Mouse (Mus musculus): ENCODE measurements around the gene Cd8b1. TPM values are rescaled to one million over a fixed set of nuclear protein-coding genes. Genes with fewer than 3 reads are reported as not detected.

The Cd8b1 gene
- polyA plus RNA-seq (2016; fragmentation: Nextera tagmentation; extraction: Ambion mirVana): 0.19 TPM in 1 of 2 replicates, not detected in the other

- DNase-seq (ENCODE audit: low spot score): no peak
- H3K4me3 ChIP-seq: no peak within 1 kb of the TSS
- no peaks in the 10 kb centered on the region for H3K27me3 ChIP-seq (ENCODE audit: low read depth, poor library complexity, severe bottlenecking)
- no peak within 1 kb of the TSS for H3K27ac ChIP-seq
- no peaks in the 10 kb centered on the region for H3K36me3 ChIP-seq
- no peaks in the 10 kb centered on the region for H3K4me1 ChIP-seq
- 89% methylated on average over 7 of the region's 7 CpGs for WGBS
- no peaks in the 10 kb centered on the region for H3K9me3 ChIP-seq (replicated peaks)
Observed at GRCm38 (mm10) chr6:71322491-71322921, at the start of gene Cd8b1. Cd8b1 (plus strand) TSS chr6:71322788.

GRCm38 (mm10) chr6:71273715-71274114 lies 48.9 kb upstream of the Cd8b1 start:
- H3K9me3 ChIP-seq (replicated peaks): no peaks in the 10 kb centered on the region
- H3K27me3 ChIP-seq (ENCODE audit: low read depth, poor library complexity, severe bottlenecking): no peaks in the 10 kb centered on the region
- H3K4me1 ChIP-seq: peaks cover 18% of the 10 kb centered on the region
- H3K36me3 ChIP-seq: no peaks in the 10 kb centered on the region
- no peak overlapping the region for H3K27ac ChIP-seq
- H3K4me3 ChIP-seq: no peak overlapping the region
- DNase-seq (ENCODE audit: low spot score): no peak
- 93% methylated on average over 1 of the region's 1 CpGs for WGBS

DNA sequence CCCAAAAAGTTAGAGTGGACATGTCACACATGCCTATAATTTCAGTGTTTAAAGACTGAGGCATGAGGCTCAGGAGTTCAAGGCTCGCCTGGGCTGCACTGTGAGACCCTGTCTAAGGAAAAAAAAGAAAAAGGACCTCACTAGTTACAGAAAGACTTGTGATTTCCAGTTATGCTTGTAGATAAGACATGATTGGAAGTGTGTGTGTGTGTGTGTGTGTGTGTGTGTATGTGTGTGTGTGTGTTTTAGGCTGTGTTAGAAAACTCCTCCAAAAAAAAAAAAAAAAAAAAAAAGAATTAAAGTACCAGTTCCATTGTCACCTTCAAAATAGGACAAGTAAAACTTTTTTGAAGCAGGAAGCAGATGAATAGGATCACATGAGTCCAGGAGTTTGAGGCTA lies 48.0 kb upstream of the Cd8b1 start:
- no peaks in the 10 kb centered on the region for H3K27me3 ChIP-seq (ENCODE audit: low read depth, poor library complexity, severe bottlenecking)
- no peaks in the 10 kb centered on the region for H3K9me3 ChIP-seq (replicated peaks)
- no peak overlapping the region for H3K4me3 ChIP-seq
- H3K4me1 ChIP-seq: peaks cover 18% of the 10 kb centered on the region
- H3K27ac ChIP-seq: no peak overlapping the region
- no peak for DNase-seq (ENCODE audit: low spot score)
- H3K36me3 ChIP-seq: no peaks in the 10 kb centered on the region
- 83% methylated on average over 1 of the region's 1 CpGs for whole genome bisulfite sequencing

DNA sequence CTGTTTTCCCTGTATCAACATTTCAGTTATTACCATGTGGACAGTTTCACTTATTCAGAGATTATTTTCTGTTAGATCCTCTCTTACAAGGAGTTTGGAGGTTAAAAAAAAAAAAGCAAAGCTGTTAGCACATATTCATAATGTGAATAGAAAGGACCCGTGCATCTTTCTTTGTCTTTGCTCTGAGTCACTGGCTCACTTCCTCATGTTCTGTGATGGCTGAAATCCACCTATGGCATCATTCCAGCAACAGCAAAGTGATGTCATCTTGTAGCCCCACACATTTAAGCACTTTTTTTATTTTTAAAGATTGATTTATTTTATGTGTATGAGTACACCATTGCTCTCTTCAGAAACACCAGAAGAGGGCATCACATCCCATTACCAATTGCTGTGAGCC lies 43.2 kb upstream of the Cd8b1 start:
- Histone ChIP-seq H3K27ac (no peak overlapping the region), H3K4me1 (no peaks in the 10 kb centered on the region), H3K4me3 (no peak overlapping the region), H3K9me3 (replicated peaks) (no peaks in the 10 kb centered on the region), H3K36me3 (peaks cover 7% of the 10 kb centered on the region), H3K27me3 (ENCODE audit: low read depth, poor library complexity, severe bottlenecking) (no peaks in the 10 kb centered on the region)
- DNase-seq (ENCODE audit: low spot score): no peak
- WGBS: 93% methylated on average over 1 of the region's 1 CpGs

DNA sequence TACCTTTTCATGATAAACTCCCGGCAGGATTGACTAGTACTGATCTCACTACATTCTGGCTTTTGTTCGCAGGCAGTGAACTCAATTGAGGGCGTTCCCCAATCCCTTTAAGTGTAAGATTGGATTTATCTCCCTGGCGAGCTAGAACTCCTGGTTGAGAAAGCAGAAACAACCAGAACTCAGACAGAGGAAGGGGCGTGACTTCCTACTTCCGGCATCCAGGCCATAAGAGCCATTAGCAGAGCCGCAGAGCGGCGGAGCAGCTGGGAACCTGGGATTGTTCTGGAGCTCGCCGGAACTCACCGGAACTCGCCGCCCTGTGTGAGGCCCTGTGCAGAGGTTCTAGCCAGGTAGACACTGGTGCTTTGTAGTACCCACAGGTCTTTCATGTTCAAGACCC lies 29.1 kb upstream of the Cd8b1 start:
- Histone ChIP-seq H3K4me3 (no peak overlapping the region), H3K9me3 (replicated peaks) (no peaks in the 10 kb centered on the region), H3K4me1 (no peaks in the 10 kb centered on the region), H3K36me3 (no peaks in the 10 kb centered on the region), H3K27me3 (ENCODE audit: low read depth, poor library complexity, severe bottlenecking) (no peaks in the 10 kb centered on the region), H3K27ac (no peak overlapping the region)
- no peak for DNase-seq (ENCODE audit: low spot score)
- 92% methylated on average over 14 of the region's 14 CpGs for WGBS

DNA sequence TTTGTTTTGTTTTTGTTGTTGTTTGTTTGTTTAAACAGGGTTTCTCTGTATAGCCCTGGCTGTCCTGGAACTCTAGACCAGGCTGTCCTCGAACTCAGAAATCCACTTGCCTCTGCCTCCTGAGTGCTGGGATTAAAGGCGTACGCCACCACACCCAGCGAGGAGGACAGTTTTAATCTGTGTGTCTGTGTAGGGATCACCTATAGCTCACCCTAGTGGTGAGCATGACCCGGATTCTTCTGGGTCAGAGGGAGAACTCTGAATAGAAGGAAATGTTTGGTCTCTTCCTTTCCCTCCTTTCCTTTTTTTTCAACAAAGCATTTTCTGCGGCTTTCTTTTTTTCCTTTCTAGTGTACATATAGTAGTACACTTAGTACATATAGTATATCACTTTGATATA lies 27.3 kb upstream of the Cd8b1 start:
- no peak for DNase-seq (ENCODE audit: low spot score)
- no peaks in the 10 kb centered on the region for H3K27me3 ChIP-seq (ENCODE audit: low read depth, poor library complexity, severe bottlenecking)
- no peak overlapping the region for H3K27ac ChIP-seq
- no peaks in the 10 kb centered on the region for H3K9me3 ChIP-seq (replicated peaks)
- H3K4me1 ChIP-seq: no peaks in the 10 kb centered on the region
- 74% methylated on average over 6 of the region's 6 CpGs for WGBS
- H3K4me3 ChIP-seq: no peak overlapping the region
- H3K36me3 ChIP-seq: no peaks in the 10 kb centered on the region

DNA sequence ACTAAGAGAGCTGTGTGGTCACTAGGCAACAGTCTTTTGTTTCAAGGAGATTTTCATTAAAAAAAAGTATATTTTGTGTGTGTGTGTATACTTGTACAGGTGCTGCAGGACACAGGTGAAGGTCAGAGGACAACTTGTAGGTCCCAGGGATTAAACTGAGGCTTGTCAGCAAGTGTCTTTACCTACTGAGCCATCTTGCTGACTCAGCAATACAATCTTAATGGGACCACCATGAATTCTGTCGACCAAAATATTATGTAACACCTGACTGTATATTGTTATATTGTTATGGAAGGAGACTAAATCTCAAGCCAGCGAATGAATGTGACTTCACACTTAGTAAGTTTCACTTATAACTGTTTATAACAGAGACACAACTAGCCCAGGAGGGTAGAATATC lies 24.5 kb upstream of the Cd8b1 start:
- H3K36me3 ChIP-seq: no peaks in the 10 kb centered on the region
- no peak for DNase-seq (ENCODE audit: low spot score)

DNA sequence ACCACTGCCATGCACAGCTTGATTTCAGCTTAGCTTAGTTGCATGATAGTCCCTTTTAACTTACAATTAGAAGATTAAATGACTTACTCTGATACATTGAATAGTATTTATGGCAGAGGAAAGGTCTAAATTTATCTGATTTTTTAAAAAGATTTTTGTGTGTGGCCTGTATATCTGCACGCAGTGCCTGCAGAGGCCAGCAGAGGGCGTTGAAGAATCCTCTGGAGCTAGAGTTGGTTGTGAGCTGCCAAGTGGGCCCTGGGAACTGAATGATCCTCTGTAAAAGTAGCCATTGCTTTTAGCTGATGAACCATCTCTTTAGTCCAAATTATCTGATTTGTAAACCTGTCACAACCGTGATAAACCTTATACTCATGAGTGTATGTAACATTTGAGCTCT lies 23.8 kb upstream of the Cd8b1 start:
- H3K27me3 ChIP-seq (ENCODE audit: low read depth, poor library complexity, severe bottlenecking): no peaks in the 10 kb centered on the region
- no peaks in the 10 kb centered on the region for H3K9me3 ChIP-seq (replicated peaks)
- peak; percentile 57 for DNase-seq (ENCODE audit: low spot score)
- H3K4me1 ChIP-seq: no peaks in the 10 kb centered on the region
- no peak overlapping the region for H3K27ac ChIP-seq
- 36% methylated on average over 3 of the region's 3 CpGs for WGBS
- H3K4me3 ChIP-seq: no peak overlapping the region
- H3K36me3 ChIP-seq: no peaks in the 10 kb centered on the region

More for the DNA sequence above, 24.5 kb upstream of the Cd8b1 start:
- 76% methylated on average over 2 of the region's 2 CpGs for WGBS
- Histone ChIP-seq H3K27me3 (ENCODE audit: low read depth, poor library complexity, severe bottlenecking) (no peaks in the 10 kb centered on the region), H3K9me3 (replicated peaks) (no peaks in the 10 kb centered on the region), H3K4me3 (no peak overlapping the region), H3K27ac (no peak overlapping the region), H3K4me1 (no peaks in the 10 kb centered on the region)

GRCm38 (mm10) chr6:71302097-71302731 lies 20.4 kb upstream of the Cd8b1 start:
- Histone ChIP-seq H3K9me3 (replicated peaks) (no peaks in the 10 kb centered on the region), H3K36me3 (no peaks in the 10 kb centered on the region), H3K27me3 (ENCODE audit: low read depth, poor library complexity, severe bottlenecking) (no peaks in the 10 kb centered on the region), H3K27ac (no peak overlapping the region), H3K4me1 (no peaks in the 10 kb centered on the region), H3K4me3 (no peak overlapping the region)
- peak; percentile 21 for DNase-seq (ENCODE audit: low spot score)
- WGBS: 71% methylated on average over 6 of the region's 6 CpGs

DNA sequence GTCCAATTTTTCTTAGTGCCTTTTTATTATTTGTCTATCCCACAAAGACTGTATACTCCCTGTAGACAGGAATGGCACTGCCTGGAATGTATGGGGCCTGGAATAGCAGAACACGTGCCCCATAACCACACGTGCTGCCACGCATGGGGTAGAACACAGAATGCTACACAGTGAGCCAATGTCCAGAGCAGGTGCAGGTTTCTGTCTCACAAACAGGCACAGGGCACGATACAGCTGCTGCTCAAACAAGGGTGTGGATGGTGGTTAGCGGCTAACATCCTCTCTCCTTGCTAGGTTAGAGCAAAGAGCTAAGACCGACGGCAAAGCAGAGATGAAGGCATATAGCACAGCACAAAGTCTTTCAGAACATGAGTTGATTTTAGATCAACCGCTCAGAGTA lies 15.1 kb upstream of the Cd8b1 start:
- DNase-seq (ENCODE audit: low spot score): no peak
- H3K27me3 ChIP-seq (ENCODE audit: low read depth, poor library complexity, severe bottlenecking): no peaks in the 10 kb centered on the region
- WGBS: 87% methylated on average over 8 of the region's 8 CpGs
- no peaks in the 10 kb centered on the region for H3K4me1 ChIP-seq
- H3K27ac ChIP-seq: no peak overlapping the region
- H3K4me3 ChIP-seq: no peak overlapping the region
- no peaks in the 10 kb centered on the region for H3K36me3 ChIP-seq
- H3K9me3 ChIP-seq (replicated peaks): no peaks in the 10 kb centered on the region

DNA sequence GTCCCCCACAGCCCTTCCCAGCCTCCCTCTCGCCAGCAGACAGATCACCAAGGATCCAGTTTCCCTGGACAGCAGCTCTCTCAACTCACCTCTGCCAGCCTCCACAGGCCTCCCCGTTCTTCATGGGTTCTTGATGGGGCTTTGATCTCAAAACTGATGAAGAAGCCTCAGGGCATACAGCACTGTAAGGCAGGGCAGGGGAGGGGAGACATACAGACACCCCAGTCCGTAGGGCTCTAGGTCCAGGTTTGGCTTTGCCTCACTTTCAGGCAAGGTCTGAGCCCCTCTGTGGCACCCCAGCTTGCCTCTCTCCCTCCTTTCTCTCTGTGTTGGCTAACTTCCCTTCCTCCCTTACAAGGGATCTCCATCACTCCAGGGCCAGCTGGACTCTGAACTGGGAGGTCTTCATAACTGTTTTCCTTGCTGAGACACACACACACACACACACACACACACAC lies 733 bp upstream of the Cd8b1 start, which contains the start of gene Smyd1:
Smyd1 (minus strand) TSS at position 408 of the 458 bp plus-strand sequence.
- Histone ChIP-seq H3K27ac (no peak within 1 kb of the TSS), H3K9me3 (replicated peaks) (no peaks in the 10 kb centered on the region), H3K4me3 (no peak within 1 kb of the TSS), H3K4me1 (no peaks in the 10 kb centered on the region), H3K27me3 (ENCODE audit: low read depth, poor library complexity, severe bottlenecking) (no peaks in the 10 kb centered on the region), H3K36me3 (no peaks in the 10 kb centered on the region)
- 73% methylated on average over 3 of the region's 3 CpGs for WGBS
- no peak for DNase-seq (ENCODE audit: low spot score)

DNA sequence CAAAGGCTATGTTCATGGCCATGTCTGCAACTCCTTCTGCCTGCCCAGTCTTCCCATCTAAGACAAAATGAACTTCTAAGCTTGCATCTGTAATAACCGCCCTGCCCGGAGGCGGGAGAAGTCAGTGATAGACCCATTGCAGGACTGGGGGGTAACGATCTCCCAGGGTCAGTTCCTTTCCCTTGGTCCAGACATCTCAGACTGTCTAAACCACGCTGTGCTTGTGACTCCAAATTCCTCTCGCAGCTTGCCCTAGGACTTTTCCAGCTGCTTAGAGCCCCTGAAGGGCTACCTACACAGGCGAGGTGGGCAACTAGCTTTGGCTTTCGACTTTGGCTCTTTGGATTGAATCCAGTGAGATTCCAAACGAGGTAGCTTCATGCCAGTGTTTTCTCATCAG lies 2.2 kb downstream of the Cd8b1 start:
- Histone ChIP-seq H3K27me3 (ENCODE audit: low read depth, poor library complexity, severe bottlenecking) (no peaks in the 10 kb centered on the region), H3K4me1 (no peaks in the 10 kb centered on the region), H3K36me3 (no peaks in the 10 kb centered on the region), H3K4me3 (no peak overlapping the region), H3K27ac (no peak overlapping the region), H3K9me3 (replicated peaks) (no peaks in the 10 kb centered on the region)
- no peak for DNase-seq (ENCODE audit: low spot score)
- 88% methylated on average over 9 of the region's 9 CpGs for WGBS

- no peaks in the 10 kb centered on the region for H3K27me3 ChIP-seq (ENCODE audit: low read depth, poor library complexity, severe bottlenecking)
- H3K36me3 ChIP-seq: no peaks in the 10 kb centered on the region
- no peak overlapping the region for H3K4me3 ChIP-seq
- H3K27ac ChIP-seq: no peak overlapping the region
- no peaks in the 10 kb centered on the region for H3K4me1 ChIP-seq
- H3K9me3 ChIP-seq (replicated peaks): no peaks in the 10 kb centered on the region
- 92% methylated on average over 6 of the region's 6 CpGs for WGBS
- DNase-seq (ENCODE audit: low spot score): no peak
Observed at GRCm38 (mm10) chr6:71329881-71330280, 7.3 kb downstream of the Cd8b1 start.

DNA sequence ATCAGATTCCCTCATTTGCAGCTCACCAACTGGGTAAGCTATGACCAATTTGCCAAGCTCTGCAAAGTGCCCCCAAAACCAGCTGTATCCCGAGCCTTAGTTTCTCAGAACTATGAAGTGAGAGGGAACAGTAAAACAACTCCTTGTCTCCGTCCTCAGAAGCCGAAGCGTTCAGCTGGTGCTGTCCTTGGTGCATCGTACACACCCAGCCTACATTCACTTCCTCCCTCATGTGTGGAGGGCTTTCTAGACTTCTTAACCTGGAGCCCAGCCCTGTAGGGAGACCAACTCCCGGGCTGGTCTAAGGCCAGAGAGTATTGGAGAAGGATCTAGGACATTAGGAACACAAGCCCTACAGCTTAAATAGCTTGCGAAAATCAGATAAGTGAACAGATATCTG lies 7.9 kb downstream of the Cd8b1 start:
- H3K27ac ChIP-seq: no peak overlapping the region
- H3K36me3 ChIP-seq: no peaks in the 10 kb centered on the region
- DNase-seq (ENCODE audit: low spot score): no peak
- no peaks in the 10 kb centered on the region for H3K4me1 ChIP-seq
- H3K27me3 ChIP-seq (ENCODE audit: low read depth, poor library complexity, severe bottlenecking): no peaks in the 10 kb centered on the region
- H3K4me3 ChIP-seq: no peak overlapping the region
- 87% methylated on average over 7 of the region's 7 CpGs for WGBS
- H3K9me3 ChIP-seq (replicated peaks): no peaks in the 10 kb centered on the region

All from limb, embryonic 10.5 days (tissue).